Mouse (Mus musculus): Measurements from ENCODE around the gene Slc7a5.

Slc7a5 gene

GRCm38 (mm10) chr8:121861806-121862548 lies 45.5 kb downstream of the Slc7a5 start:
- in situ Hi-C loops (cut with MboI; ENCODE audit: unreplicated experiment in 2 of 2): loop anchor here in 1 of 2 experiments (25.0 kb wide), 1 partner anchor 400 kb away; no protein-coding TSS in a partner anchor

- in situ Hi-C loops (cut with MboI; ENCODE audit: unreplicated experiment in 2 of 2): loop anchor here in 1 of 2 experiments (25.0 kb wide), 1 partner anchor 401 kb away; no protein-coding TSS in a partner anchor
Observed at GRCm38 (mm10) chr8:121861276-121861675, 46.2 kb downstream of the Slc7a5 start.

DNA sequence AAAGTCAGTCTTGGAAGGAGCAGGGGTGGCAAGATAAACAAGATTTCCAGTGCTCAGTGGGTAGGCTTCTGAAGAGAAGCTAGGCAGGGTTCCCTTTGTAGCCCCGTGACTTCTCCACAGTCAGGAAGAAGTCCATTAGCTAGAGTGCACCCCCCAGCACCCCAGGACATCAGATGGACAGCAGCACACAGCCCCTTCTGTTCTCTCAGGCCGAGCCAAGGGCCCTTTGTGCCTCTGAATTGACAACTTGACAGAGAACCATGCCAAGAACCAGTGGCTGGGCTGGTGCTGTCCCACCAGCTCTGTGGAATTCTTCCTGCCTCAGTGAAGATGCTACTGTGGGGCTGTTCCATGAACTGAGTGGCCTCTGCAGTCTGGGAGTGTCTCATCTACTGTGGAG lies 49.7 kb downstream of the Slc7a5 start:
- in situ Hi-C loops (cut with MboI; ENCODE audit: unreplicated experiment in 2 of 2): loop anchor here in 1 of 2 experiments (25.0 kb wide), 1 partner anchor 405 kb away; no protein-coding TSS in a partner anchor

- in situ Hi-C loops (cut with MboI; ENCODE audit: unreplicated experiment in 2 of 2): loop anchor here in 1 of 2 experiments (25.0 kb wide), 1 partner anchor 405 kb away; no protein-coding TSS in a partner anchor
Observed at GRCm38 (mm10) chr8:121857331-121857730, 50.2 kb downstream of the Slc7a5 start.

DNA sequence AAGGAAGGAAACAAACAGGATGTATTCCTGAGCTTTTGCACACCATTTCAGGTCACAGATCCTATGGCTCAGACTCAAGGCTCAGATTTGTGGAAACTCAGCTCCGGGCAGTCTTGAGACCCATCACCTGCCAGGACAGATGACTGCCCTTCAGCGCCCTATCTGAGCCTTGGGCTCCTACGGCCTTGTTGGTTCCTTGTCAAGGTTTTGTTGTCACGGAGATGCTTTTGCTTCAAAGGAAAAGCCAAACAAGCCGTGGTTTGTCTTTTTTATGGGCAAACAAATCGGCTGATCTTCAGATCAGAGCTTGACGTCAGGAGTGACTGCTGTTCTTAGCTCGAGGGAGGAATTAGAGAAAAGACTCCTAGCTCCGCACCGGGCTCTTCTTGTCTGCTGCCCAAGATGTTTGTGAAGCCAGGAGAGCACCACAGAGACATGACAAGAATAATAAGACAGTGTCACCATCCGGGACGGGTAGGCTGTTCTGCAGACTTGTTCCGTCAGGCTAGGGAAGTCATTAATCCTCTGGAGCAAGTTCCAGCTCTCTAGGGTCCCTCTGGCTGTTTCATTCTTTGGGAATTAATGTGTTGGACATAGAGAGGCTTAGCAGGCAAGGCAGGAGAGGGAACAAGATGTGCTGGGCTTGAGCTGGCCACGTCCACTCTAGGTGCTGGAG lies 51.3 kb downstream of the Slc7a5 start:
- in situ Hi-C loops (cut with MboI; ENCODE audit: unreplicated experiment in 2 of 2): loop anchor here in 1 of 2 experiments (25.0 kb wide), 1 partner anchor 406 kb away; no protein-coding TSS in a partner anchor

- in situ Hi-C loops (cut with MboI; ENCODE audit: unreplicated experiment in 2 of 2): loop anchor here (5.0 to 25.0 kb wide), 4 partner anchors 49 to 409 kb away; no protein-coding TSS in a partner anchor
Observed at GRCm38 (mm10) chr8:121853586-121853985, 53.9 kb downstream of the Slc7a5 start.

DNA sequence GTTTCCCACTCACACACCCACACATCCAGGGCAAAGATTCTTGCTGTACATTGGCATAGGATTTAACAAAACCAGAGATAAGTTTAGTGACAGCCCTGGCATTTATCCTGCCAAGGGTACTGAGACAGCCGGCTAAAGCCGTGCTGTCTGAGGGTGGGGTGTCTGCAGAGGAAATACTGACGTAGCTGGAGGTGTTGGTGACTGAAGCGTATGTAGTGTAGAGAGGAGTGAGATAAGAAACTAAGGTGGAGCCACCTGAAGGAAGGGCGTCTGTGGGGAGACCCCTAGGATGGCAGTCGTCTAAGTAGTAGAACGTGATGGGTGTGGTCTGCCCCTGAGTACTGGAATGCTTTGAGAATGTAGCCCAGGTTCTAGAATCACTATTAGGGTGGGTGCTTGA lies 55.0 kb downstream of the Slc7a5 start:
- in situ Hi-C loops (cut with MboI; ENCODE audit: unreplicated experiment in 2 of 2): loop anchor here (5.0 to 25.0 kb wide), 4 partner anchors 50 to 410 kb away; no protein-coding TSS in a partner anchor

DNA sequence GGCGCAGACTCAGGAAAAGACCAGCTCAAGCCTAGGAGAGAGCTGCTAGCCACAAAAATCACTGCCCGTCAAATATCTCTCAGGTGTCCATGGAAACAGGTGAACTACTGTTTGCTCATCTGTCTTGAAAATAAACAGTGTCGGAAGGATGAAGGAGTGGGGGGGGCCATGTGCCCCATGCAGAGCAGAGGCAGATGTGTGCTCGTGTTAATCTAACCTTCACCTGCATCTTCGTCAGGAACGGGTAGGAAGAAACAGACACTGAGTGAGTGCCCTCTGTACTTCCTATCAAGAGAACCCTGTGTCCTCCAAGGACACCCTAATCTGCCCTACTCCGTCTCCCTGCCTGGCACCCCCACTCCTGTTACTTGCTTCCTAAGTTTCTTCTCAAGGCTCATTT lies 55.8 kb downstream of the Slc7a5 start:
- in situ Hi-C loops (cut with MboI; ENCODE audit: unreplicated experiment in 2 of 2): loop anchor here (5.0 to 25.0 kb wide), 4 partner anchors 51 to 411 kb away; no protein-coding TSS in a partner anchor

GRCm38 (mm10) chr8:121850821-121851470 lies 56.5 kb downstream of the Slc7a5 start:
- in situ Hi-C loops (cut with MboI; ENCODE audit: unreplicated experiment in 2 of 2): loop anchor here (5.0 to 25.0 kb wide), 4 partner anchors 51 to 411 kb away; no protein-coding TSS in a partner anchor

DNA sequence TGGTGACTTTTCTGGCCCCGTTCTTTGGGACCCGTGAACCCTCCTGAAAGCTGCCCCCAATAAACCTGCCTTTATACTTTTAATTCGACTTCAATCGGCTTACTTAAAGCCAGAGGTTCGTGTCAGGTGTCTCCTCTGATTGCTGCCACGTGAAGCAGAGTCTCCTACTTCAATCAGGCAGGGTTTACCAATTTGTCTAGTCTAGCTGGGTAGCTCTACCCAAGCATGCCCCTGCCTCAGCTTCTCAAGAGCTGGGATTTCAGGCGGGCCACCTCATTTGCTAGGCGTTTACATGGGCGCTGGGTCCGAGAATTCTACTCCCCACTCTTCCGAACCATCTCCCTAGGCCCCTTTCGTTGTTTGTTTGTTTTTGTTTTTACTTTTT lies 57.1 kb downstream of the Slc7a5 start:
- in situ Hi-C loops (cut with MboI; ENCODE audit: unreplicated experiment in 2 of 2): loop anchor here (5.0 to 25.0 kb wide), 4 partner anchors 52 to 412 kb away; no protein-coding TSS in a partner anchor

- in situ Hi-C loops (cut with MboI; ENCODE audit: unreplicated experiment in 2 of 2): loop anchor here (5.0 to 25.0 kb wide), 4 partner anchors 52 to 412 kb away; no protein-coding TSS in a partner anchor
Observed at GRCm38 (mm10) chr8:121850018-121850417, 57.5 kb downstream of the Slc7a5 start.

- in situ Hi-C loops (cut with MboI; ENCODE audit: unreplicated experiment in 2 of 2): loop anchor here (10.0 to 25.0 kb wide), 4 partner anchors 155 to 1187 kb away; partner anchors contain the start of genes Cox4i1 (in 1 of the 2), Emc8 (in 1 of the 2), Fbxo31 (in 1 of the 2) and Gm27021 (in 1 of the 2)
Observed at GRCm38 (mm10) chr8:121849303-121849702, 58.2 kb downstream of the Slc7a5 start.

- in situ Hi-C loops (cut with MboI; ENCODE audit: unreplicated experiment in 2 of 2): loop anchor here (10.0 to 25.0 kb wide), 4 partner anchors 154 to 1186 kb away; partner anchors contain the start of genes Cox4i1 (in 1 of the 2), Emc8 (in 1 of the 2), Fbxo31 (in 1 of the 2) and Gm27021 (in 1 of the 2)
Observed at GRCm38 (mm10) chr8:121848495-121848894, 59.0 kb downstream of the Slc7a5 start.

- in situ Hi-C loops (cut with MboI; ENCODE audit: unreplicated experiment in 2 of 2): loop anchor here (10.0 to 25.0 kb wide), 4 partner anchors 153 to 1186 kb away; partner anchors contain the start of genes Cox4i1 (in 1 of the 2), Emc8 (in 1 of the 2), Fbxo31 (in 1 of the 2) and Gm27021 (in 1 of the 2)
Observed at GRCm38 (mm10) chr8:121847987-121848386, 59.5 kb downstream of the Slc7a5 start.

- in situ Hi-C loops (cut with MboI; ENCODE audit: unreplicated experiment in 2 of 2): loop anchor here (10.0 to 25.0 kb wide), 4 partner anchors 153 to 1185 kb away; partner anchors contain the start of genes Cox4i1 (in 1 of the 2), Emc8 (in 1 of the 2), Fbxo31 (in 1 of the 2) and Gm27021 (in 1 of the 2)
Observed at GRCm38 (mm10) chr8:121847261-121847822, 60.2 kb downstream of the Slc7a5 start.

DNA sequence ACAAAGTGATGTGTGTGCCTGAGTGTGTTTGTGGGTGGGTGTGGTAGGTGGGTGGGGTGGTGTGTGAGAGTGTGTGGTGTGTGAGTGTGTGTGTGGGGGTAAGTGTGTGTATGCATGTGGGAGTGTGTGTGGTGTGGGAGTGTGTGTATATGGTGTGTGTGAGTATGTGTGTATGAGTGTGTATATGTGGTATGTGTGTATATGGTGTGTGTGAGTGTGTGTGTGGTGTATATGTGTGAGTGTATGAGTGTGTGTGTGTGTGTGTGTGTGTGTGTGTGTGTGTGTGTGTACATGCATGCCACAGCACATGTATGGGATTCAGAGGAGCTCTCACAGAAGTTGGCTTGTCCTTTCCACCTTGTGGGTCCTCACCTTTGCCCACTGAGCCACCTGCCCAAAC lies 60.7 kb downstream of the Slc7a5 start:
- in situ Hi-C loops (cut with MboI; ENCODE audit: unreplicated experiment in 2 of 2): loop anchor here (10.0 to 25.0 kb wide), 4 partner anchors 152 to 1185 kb away; partner anchors contain the start of genes Cox4i1 (in 1 of the 2), Emc8 (in 1 of the 2), Fbxo31 (in 1 of the 2) and Gm27021 (in 1 of the 2)

DNA sequence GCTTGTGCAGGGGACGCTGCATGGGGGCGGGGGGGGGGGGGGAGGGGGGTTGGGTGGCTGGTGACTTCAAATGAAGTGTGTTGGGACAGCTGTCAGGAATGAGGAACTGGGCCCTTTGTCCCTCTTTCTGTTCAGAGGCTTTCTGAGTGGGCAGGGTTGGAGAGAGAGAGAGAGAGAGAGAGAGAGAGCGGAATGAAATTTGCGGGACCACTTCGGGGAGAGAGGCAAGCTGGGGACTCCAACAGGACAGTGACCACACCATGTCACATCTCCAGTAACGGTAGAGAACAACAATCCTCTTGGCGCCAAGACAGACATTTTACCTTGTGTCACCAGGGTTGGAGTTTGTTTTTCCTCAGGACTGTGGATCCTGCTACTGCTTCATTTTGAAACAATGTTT lies 62.7 kb downstream of the Slc7a5 start:
- in situ Hi-C loops (cut with MboI; ENCODE audit: unreplicated experiment in 2 of 2): loop anchor here (10.0 to 25.0 kb wide), 4 partner anchors 150 to 1182 kb away; partner anchors contain the start of genes Cox4i1 (in 1 of the 2), Emc8 (in 1 of the 2), Fbxo31 (in 1 of the 2) and Gm27021 (in 1 of the 2)

GRCm38 (mm10) chr8:121843184-121843733 lies 64.2 kb downstream of the Slc7a5 start:
- in situ Hi-C loops (cut with MboI; ENCODE audit: unreplicated experiment in 2 of 2): loop anchor here (10.0 to 25.0 kb wide), 4 partner anchors 148 to 1181 kb away; partner anchors contain the start of genes Cox4i1 (in 1 of the 2), Emc8 (in 1 of the 2), Fbxo31 (in 1 of the 2) and Gm27021 (in 1 of the 2)
